Mouse (Mus musculus): ENCODE results near the gene 1700017B05Rik. TPM values are rescaled to one million over a fixed set of nuclear protein-coding genes. Genes with fewer than 3 reads are reported as not detected.

Gene 1700017B05Rik
- 16.2 and 17.1 TPM in 2 replicates for polyA plus RNA-seq (2015; fragmentation: Nextera tagmentation; extraction: Ambion mirVana)

GRCm38 (mm10) chr9:57261913-57262794 lies at the start of gene 1700017B05Rik:
1700017B05Rik (minus strand) TSS chr9:57262612.

DNA sequence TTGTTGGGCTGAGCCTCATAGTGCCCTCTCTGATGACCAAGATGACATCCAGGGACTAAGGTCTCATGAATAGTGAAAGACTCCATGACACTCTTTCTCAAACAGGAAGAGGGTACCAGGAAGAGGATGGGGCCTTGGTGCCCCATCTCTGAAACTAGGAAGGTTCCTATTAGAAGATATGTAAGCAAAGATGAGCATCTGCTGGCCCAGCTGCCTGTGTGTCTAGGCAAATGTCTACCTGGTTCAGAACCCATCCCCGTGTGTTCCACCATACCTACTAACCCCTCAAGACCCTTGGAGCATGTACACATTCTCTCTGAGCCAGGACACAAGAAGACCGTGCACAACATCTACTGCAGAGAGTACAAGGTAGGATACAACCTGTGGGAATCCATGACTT lies 26.2 kb downstream of the 1700017B05Rik start, which contains the start of gene Trcg1:
Trcg1 (plus strand) TSS at position 301 of the 400 bp plus-strand sequence.

Other genes starting within 250 kb of the 1700017B05Rik start
- gene Sin3a, start 190.6 kb downstream of the 1700017B05Rik start, polyA plus RNA-seq (2015; fragmentation: Nextera tagmentation; extraction: Ambion mirVana) = 13.6 and 15.4 TPM in 2 replicates
- 25.3 and 33.2 TPM in 2 replicates for gene Man2c1, start 131.9 kb downstream of the 1700017B05Rik start, polyA plus RNA-seq (2015; fragmentation: Nextera tagmentation; extraction: Ambion mirVana)
- 3.0 and 4.7 TPM in 2 replicates for gene Neil1, start 114.3 kb downstream of the 1700017B05Rik start, polyA plus RNA-seq (2015; fragmentation: Nextera tagmentation; extraction: Ambion mirVana)
- 84.2 and 94.1 TPM in 2 replicates for gene Commd4, start 104.3 kb downstream of the 1700017B05Rik start, polyA plus RNA-seq (2015; fragmentation: Nextera tagmentation; extraction: Ambion mirVana)
- gene Trcg1, start 26.1 kb downstream of the 1700017B05Rik start, polyA plus RNA-seq (2015; fragmentation: Nextera tagmentation; extraction: Ambion mirVana) = 0.04 TPM in 1 of 2 replicates, not detected in the other
- gene Ppcdc, start 177.5 kb upstream of the 1700017B05Rik start, polyA plus RNA-seq (2015; fragmentation: Nextera tagmentation; extraction: Ambion mirVana) = 17.4 and 22.6 TPM in 2 replicates
- 4.5 and 6.0 TPM in 2 replicates for gene Scamp5, start 205.4 kb upstream of the 1700017B05Rik start, polyA plus RNA-seq (2015; fragmentation: Nextera tagmentation; extraction: Ambion mirVana)
- 3.1 and 3.6 TPM in 2 replicates for gene Rpp25, start 241.4 kb upstream of the 1700017B05Rik start, polyA plus RNA-seq (2015; fragmentation: Nextera tagmentation; extraction: Ambion mirVana)

All from spleen, postnatal 0 days (tissue).